Mouse (Mus musculus) lung, postnatal 0 days (tissue): ENCODE measurements around the gene BC048679.

Source experiments
- CTCF ChIP-seq: IDR thresholded peaks from 2 replicates; pipeline ENCODE4 v1.5.1; 2016; ENCODE audit warnings: antibody characterized with exemption, mild to moderate bottlenecking
- EP300 ChIP-seq: IDR thresholded peaks from 2 replicates; pipeline ENCODE4 v1.6.1; 2016; ENCODE audit warnings: antibody characterized with exemption, mild to moderate bottlenecking, control low read depth

GRCm38 (mm10) chr7:81541924-81542524 lies 43.9 kb upstream of the BC048679 start:
- TF ChIP-seq CTCF = no peak
- TF ChIP-seq EP300 = no peak
